Mouse (Mus musculus) embryonic facial prominence, embryonic 14.5 days (tissue): Measurements from ENCODE around the gene Ccdc13. TPM values are rescaled to one million over a fixed set of nuclear protein-coding genes. Genes with fewer than 3 reads are reported as not detected.

Experiments used
- ATAC-seq: fragments of 200-750 bp; cut with Nextera tagmentation; 2 replicates; pipeline ENCODE4 v1.8.0; 2017; ENCODE audit warnings: low read depth, moderate number of reproducible peaks, moderate TSS enrichment
- DNase-seq: peaks from one replicate; pipeline ENCODE4 v3.0.0-alpha.2; 2015; ENCODE audit warnings: low spot score
- H3K27ac ChIP-seq: fragments of 300-500 bp; sonication (generic); replicated peaks from 2 replicates; pipeline ENCODE4 v1.5.1; 2014; ENCODE audit warnings: low read depth, mild to moderate bottlenecking, low read length, moderate library complexity
- H3K27me3 ChIP-seq: fragments of 300-500 bp; sonication (generic); replicated peaks from 2 replicates; pipeline ENCODE4 v1.6.1; 2014; ENCODE audit warnings: low read length; ENCODE audit not compliant: control insufficient read depth, insufficient read depth
- H3K36me3 ChIP-seq: fragments of 300-500 bp; sonication (generic); 2 replicates; pipeline ENCODE4 v1.6.1; 2014; ENCODE audit warnings: low read length, mixed read lengths; ENCODE audit not compliant: control insufficient read depth, insufficient read depth
- H3K4me1 ChIP-seq: fragments of 300-500 bp; sonication (generic); 2 replicates; pipeline ENCODE4 v1.6.1; 2014; ENCODE audit warnings: antibody characterized with exemption, low read length; ENCODE audit not compliant: control insufficient read depth, insufficient read depth
- H3K4me2 ChIP-seq: fragments of 300-500 bp; sonication (generic); 2 replicates; pipeline ENCODE4 v1.6.1; 2014; ENCODE audit warnings: low read depth, mild to moderate bottlenecking, low read length, moderate library complexity, mixed read lengths
- H3K4me3 ChIP-seq: fragments of 300-500 bp; sonication (generic); 2 replicates; pipeline ENCODE4 v1.5.1; 2014; ENCODE audit warnings: low read depth, mild to moderate bottlenecking, low read length
- H3K9ac ChIP-seq: fragments of 300-500 bp; sonication (generic); 2 replicates; pipeline ENCODE4 v1.6.1; 2014; ENCODE audit warnings: low read depth, mild to moderate bottlenecking, low read length, moderate library complexity, mixed read lengths
- H3K9me3 ChIP-seq: fragments of 300-500 bp; sonication (generic); 2 replicates; pipeline ENCODE4 v1.6.1; 2016; ENCODE audit warnings: low read length; ENCODE audit not compliant: control insufficient read depth
- WGBS: fragments of 180-500 bp; shearing (Covaris S2); extraction: QIAGEN DNeasy Blood & Tissue Kit; methylation state at CpG from one replicate; pipeline ENCODE4 v1.1.7; 2014; 5-methylcytosine and 5-hydroxymethylcytosine counted together
- polyA plus RNA-seq: library from polyadenylated mRNA; unstranded; fragments of >200 nt; fragmentation: Nextera tagmentation; extraction: Ambion mirVana; gene quantifications from 2 replicates; pipeline ENCODE4 v1.2.1, GENCODE M21; 2014

Ccdc13 gene
- polyA plus RNA-seq, 1 experiment from 2014 or later: 1.7 TPM

- DNase-seq (no peak), ATAC-seq (no peak)
- Histone ChIP-seq H3K27me3 (no peaks in the 10 kb centered on the region), H3K4me2 (no peak overlapping the region), H3K4me1 (0 out of 2 replicates have a peak, but pooled peaks cover 2% of the 10 kb centered on the region), H3K4me3 (no peak overlapping the region), H3K9me3 (no peaks in the 10 kb centered on the region), H3K9ac (no peak overlapping the region), H3K27ac (no peak overlapping the region), H3K36me3 (no peaks in the 10 kb centered on the region)
- WGBS: 77% methylated on average over 11 of the region's 11 CpGs
Measured at GRCm38 (mm10) chr9:121833825-121834224, 5.4 kb downstream of the Ccdc13 start.

- Histone ChIP-seq H3K4me1 (no peaks in the 10 kb centered on the region), H3K27ac (no peak overlapping the region), H3K9ac (no peak overlapping the region), H3K4me2 (no peak overlapping the region), H3K9me3 (no peaks in the 10 kb centered on the region), H3K27me3 (no peaks in the 10 kb centered on the region), H3K4me3 (no peak overlapping the region), H3K36me3 (no peaks in the 10 kb centered on the region)
- DNase-seq (peak; percentile 80), ATAC-seq (peak; percentile 62)
- 29% methylated on average over 6 of the region's 6 CpGs for WGBS
Measured at GRCm38 (mm10) chr9:121830956-121831293, 8.3 kb downstream of the Ccdc13 start.

DNA sequence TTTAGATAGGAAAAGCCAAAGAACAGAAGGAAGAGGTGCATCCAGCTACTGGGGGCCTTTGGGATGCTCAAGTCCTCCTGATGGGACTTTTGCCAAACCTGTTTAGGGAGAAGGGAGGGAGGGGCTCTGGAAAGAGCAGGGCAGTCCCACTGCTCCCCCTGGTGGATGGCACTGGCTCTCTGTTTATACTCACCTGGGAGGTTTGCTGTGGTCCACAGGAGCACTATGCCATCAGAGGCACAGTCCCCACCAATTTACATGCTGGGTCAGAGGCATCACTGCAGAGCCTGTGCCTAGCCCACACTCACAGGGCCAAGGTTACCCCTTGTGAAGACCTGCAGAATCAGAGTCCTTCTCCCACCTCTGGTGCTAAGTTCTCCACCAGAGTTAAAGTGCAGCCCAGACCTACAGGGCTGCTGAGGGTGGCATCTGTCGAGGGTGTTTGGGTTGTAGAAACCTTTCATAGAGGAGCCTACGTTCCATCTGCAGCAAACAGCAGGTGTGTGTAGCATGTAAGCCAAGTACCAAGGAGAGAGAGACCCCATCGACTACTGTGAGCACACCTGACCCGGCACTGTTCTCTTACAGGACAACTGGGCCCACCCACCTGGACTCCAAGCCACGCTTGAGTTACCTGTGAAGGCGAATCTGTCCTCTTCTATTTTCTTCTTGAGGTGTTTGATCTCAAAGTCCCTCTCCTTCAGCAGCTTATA is 8.9 kb downstream of the Ccdc13 start:
- ATAC-seq: peak; percentile 31; the same call in 1 of the 2 replicates
- 81% methylated on average over 6 of the region's 6 CpGs for WGBS
- no peak overlapping the region for H3K27ac ChIP-seq

DNA sequence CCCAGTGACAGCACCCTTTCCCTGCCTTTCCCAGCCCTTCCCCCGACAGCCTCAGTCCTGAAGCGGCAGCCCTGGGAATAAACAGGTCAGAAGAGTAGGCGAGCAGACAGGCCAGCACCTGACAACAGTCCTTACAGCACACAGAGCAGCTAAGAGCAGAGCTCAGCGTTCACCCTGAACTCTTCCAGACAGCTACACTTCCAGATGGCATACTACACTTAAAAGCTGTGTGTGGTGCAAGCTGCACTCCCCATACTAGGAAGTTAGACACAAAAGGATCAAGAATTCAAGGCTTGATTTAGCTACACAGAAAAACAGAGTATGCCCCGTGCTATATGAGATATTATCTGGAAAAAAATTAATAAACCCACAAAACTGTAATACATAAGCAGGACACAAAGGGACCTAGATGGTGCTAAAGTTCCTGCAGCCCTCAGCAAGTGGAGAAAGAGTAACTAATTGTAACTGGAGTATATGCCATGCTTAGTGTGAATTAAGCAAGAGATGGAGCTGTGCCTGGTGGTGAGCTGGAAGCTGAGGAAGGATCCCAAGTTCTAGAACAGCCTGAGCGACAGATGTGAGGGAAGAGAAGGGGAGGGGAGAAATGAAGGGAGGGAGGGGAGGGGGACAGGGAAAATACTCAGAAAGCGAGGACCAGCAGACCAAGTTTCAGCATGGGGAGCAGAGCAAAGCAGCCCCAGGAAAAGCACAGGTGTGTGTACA is 9.8 kb downstream of the Ccdc13 start:
- H3K36me3 ChIP-seq: no peaks in the 10 kb centered on the region
- no peak for DNase-seq
- no peak overlapping the region for H3K4me2 ChIP-seq
- H3K4me1 ChIP-seq: no peaks in the 10 kb centered on the region
- H3K9me3 ChIP-seq: no peaks in the 10 kb centered on the region
- no peak overlapping the region for H3K4me3 ChIP-seq
- WGBS: 56% methylated on average over 7 of the region's 7 CpGs
- H3K27ac ChIP-seq: no peak overlapping the region
- no peak overlapping the region for H3K9ac ChIP-seq
- no peak for ATAC-seq
- H3K27me3 ChIP-seq: no peaks in the 10 kb centered on the region

More for the DNA sequence above, 8.9 kb downstream of the Ccdc13 start:
- peak; percentile 64 for DNase-seq
- Histone ChIP-seq H3K9me3 (no peaks in the 10 kb centered on the region), H3K27me3 (no peaks in the 10 kb centered on the region), H3K4me2 (no peak overlapping the region), H3K4me3 (no peak overlapping the region), H3K9ac (no peak overlapping the region), H3K4me1 (no peaks in the 10 kb centered on the region), H3K36me3 (no peaks in the 10 kb centered on the region)

DNA sequence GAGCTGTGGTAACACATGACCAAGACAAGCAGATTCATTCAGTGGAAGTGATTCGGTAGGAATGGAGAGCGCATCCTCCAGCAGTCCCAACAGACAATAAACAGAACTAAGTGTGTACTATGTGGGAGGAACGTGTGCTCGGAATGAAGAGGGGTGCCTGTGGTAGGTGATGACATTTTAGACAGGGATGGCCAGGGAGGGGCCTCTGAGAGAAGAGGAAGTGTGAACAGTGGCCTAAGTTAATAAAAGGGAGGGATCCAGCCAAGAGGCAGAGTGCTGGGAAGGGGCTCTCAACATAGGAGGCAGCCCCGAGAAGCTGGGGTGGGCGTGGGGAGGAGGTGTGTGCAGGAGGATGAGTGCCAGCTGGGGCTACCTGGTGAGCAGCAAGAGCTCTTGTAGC is 10.9 kb downstream of the Ccdc13 start:
- no peak for ATAC-seq

GRCm38 (mm10) chr9:121826356-121826755 is 12.9 kb downstream of the Ccdc13 start:
- ATAC-seq (no peak), DNase-seq (no peak)
- Histone ChIP-seq H3K4me2 (no peak overlapping the region), H3K9ac (no peak overlapping the region), H3K4me3 (no peak overlapping the region), H3K36me3 (no peaks in the 10 kb centered on the region), H3K27me3 (no peaks in the 10 kb centered on the region), H3K4me1 (no peaks in the 10 kb centered on the region), H3K27ac (no peak overlapping the region), H3K9me3 (no peaks in the 10 kb centered on the region)
- 84% methylated on average over 3 of the region's 3 CpGs for WGBS

More for the DNA sequence above, 10.9 kb downstream of the Ccdc13 start:
- H3K9ac ChIP-seq: no peak overlapping the region
- H3K9me3 ChIP-seq: no peaks in the 10 kb centered on the region
- no peaks in the 10 kb centered on the region for H3K36me3 ChIP-seq
- no peak overlapping the region for H3K27ac ChIP-seq
- H3K27me3 ChIP-seq: no peaks in the 10 kb centered on the region
- DNase-seq: no peak
- H3K4me2 ChIP-seq: no peak overlapping the region
- no peaks in the 10 kb centered on the region for H3K4me1 ChIP-seq
- WGBS: 68% methylated on average over 4 of the region's 6 CpGs
- H3K4me3 ChIP-seq: no peak overlapping the region

GRCm38 (mm10) chr9:121823991-121824390 is 15.3 kb downstream of the Ccdc13 start:
- H3K4me1 ChIP-seq: peaks cover 6% of the 10 kb centered on the region
- no peaks in the 10 kb centered on the region for H3K36me3 ChIP-seq
- H3K9ac ChIP-seq: no peak overlapping the region
- WGBS: 77% methylated on average over 7 of the region's 7 CpGs
- H3K27me3 ChIP-seq: no peaks in the 10 kb centered on the region
- H3K9me3 ChIP-seq: no peaks in the 10 kb centered on the region
- no peak overlapping the region for H3K4me2 ChIP-seq
- DNase-seq: peak; percentile 51
- H3K27ac ChIP-seq: no peak overlapping the region
- H3K4me3 ChIP-seq: no peak overlapping the region
- peak; percentile 34; the same call in 1 of the 2 replicates for ATAC-seq

- no peaks in the 10 kb centered on the region for H3K36me3 ChIP-seq
- no peak for ATAC-seq
- no peaks in the 10 kb centered on the region for H3K9me3 ChIP-seq
- no peak for DNase-seq
- no peak overlapping the region for H3K4me2 ChIP-seq
- no peaks in the 10 kb centered on the region for H3K27me3 ChIP-seq
- H3K4me1 ChIP-seq: peaks cover 6% of the 10 kb centered on the region
- WGBS: 82% methylated on average over 1 of the region's 1 CpGs
- H3K4me3 ChIP-seq: no peak overlapping the region
- no peak overlapping the region for H3K9ac ChIP-seq
- H3K27ac ChIP-seq: no peak overlapping the region
Measured at GRCm38 (mm10) chr9:121823051-121823450, 16.2 kb downstream of the Ccdc13 start.
